Mouse (Mus musculus): ENCODE results near the gene Parva.

Parva gene

GRCm38 (mm10) chr7:112426811-112427210, 494 bp upstream of the Parva start:
- no peak for DNase-seq

- DNase-seq: no peak
These were observed 842 bp downstream of the Parva start for GRCm38 (mm10) chr7:112428158-112428535.

GRCm38 (mm10) chr7:112439846-112440245, 12.5 kb downstream of the Parva start:
- no peak for DNase-seq

GRCm38 (mm10) chr7:112444152-112444984, 17.1 kb downstream of the Parva start:
- DNase-seq: no peak

GRCm38 (mm10) chr7:112444985-112445367, 17.7 kb downstream of the Parva start:
- no peak for DNase-seq

- DNase-seq: no peak
These were observed 19.2 kb downstream of the Parva start for GRCm38 (mm10) chr7:112446498-112446897.

GRCm38 (mm10) chr7:112449954-112450700, 22.8 kb downstream of the Parva start:
- DNase-seq: no peak

- no peak for DNase-seq
These were observed 25.2 kb downstream of the Parva start for GRCm38 (mm10) chr7:112452471-112452870.

- no peak for DNase-seq
These were observed 26.5 kb downstream of the Parva start for GRCm38 (mm10) chr7:112453805-112454214.

GRCm38 (mm10) chr7:112454380-112454779, 27.1 kb downstream of the Parva start:
- no peak for DNase-seq

GRCm38 (mm10) chr7:112454951-112455350, 27.6 kb downstream of the Parva start:
- no peak for DNase-seq

- no peak for DNase-seq
These were observed 28.3 kb downstream of the Parva start for GRCm38 (mm10) chr7:112455566-112456110.

GRCm38 (mm10) chr7:112457373-112457772, 30.1 kb downstream of the Parva start:
- no peak for DNase-seq

GRCm38 (mm10) chr7:112457920-112458319, 30.6 kb downstream of the Parva start:
- DNase-seq: no peak

GRCm38 (mm10) chr7:112458440-112458839, 31.1 kb downstream of the Parva start:
- DNase-seq: no peak

- no peak for DNase-seq
These were observed 35.8 kb downstream of the Parva start for GRCm38 (mm10) chr7:112463074-112463473.

- DNase-seq: no peak
These were observed 38.6 kb downstream of the Parva start for GRCm38 (mm10) chr7:112465920-112466319.

- DNase-seq: no peak
These were observed 39.5 kb downstream of the Parva start for GRCm38 (mm10) chr7:112466786-112467185.

- peak; percentile 15 for DNase-seq
These were observed 40.4 kb downstream of the Parva start for GRCm38 (mm10) chr7:112467687-112468111.

GRCm38 (mm10) chr7:112469817-112470216, 42.5 kb downstream of the Parva start:
- DNase-seq: peak; percentile 78

- DNase-seq: no peak
These were observed 44.0 kb downstream of the Parva start for GRCm38 (mm10) chr7:112471316-112471715.

- no peak for DNase-seq
These were observed 44.9 kb downstream of the Parva start for GRCm38 (mm10) chr7:112472024-112472707.

GRCm38 (mm10) chr7:112472708-112473281, 45.5 kb downstream of the Parva start:
- no peak for DNase-seq

All from thymus, postnatal 4 days (tissue).